Mouse (Mus musculus) left cerebral cortex, adult 9 months (tissue): ENCODE data around the gene Snx14.
"Not testable (repeated sequence)": the region's sequence is repeated elsewhere in the genome, so short reads cannot be mapped to it uniquely, and the experiment has no call there.

ENCODE experiments used
- DNase-seq, 2 experiments: peaks; one replicate each; pipeline ENCODE4 v3.0.0; 2022; ENCODE audit warnings: low spot score in 2 of 2

The Snx14 gene

DNA sequence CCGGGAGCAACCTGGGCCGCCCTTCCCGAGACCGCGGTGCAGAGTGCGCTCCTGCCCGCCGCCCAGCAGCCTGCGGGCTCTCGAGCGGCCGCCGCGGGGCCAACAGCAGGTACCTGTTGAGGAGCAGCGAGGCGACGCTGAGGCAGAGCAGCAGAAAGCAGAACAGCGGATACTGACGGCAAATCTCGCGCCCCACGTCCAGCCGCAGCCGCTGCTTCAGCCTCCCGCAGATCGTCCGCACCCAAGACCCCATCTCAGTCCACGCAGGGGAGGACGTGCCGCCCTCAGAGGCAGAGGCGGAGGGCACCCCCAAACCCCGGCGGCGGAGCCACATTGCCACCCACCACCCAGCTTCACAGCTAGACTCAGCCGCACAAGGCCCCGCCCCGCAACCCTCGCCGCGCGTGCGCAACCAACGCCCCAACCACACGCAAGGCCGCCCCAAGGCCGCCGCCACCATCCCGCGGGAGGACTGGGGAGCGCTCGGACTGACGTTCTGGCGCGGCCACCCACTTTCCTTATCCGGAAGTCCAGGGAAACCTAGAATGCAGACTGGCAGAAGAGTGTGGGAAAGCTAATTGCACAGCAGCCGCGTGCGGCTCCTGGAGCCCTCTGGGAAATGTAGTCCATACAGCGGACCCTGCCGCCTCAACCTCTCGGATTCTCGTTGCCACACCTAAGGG lies at the start of gene Snx14:
Snx14 (minus strand) TSS at position 404 of the 683 bp plus-strand sequence.
- DNase-seq, result peak; percentile 93 to 98

DNA sequence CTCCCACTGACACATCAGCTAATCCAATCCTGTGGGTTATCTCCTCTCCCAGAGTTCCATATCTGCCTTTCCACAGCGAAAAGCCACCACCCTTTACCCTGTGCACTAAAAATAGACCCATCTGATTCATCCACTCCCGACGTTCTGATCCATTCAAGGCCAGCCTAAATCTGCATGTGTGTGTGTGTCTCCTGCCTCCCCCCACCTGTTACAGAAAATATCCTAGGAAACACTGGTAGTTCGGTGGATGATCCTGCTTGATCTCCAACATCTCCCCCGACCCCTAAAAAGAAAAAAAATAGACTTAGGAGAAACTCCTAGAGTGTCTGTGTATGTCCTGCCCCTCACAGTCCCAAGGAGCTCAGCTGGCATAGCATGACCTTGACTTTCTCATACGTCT lies 45.8 kb upstream of the Snx14 start:
- no peak for DNase-seq

DNA sequence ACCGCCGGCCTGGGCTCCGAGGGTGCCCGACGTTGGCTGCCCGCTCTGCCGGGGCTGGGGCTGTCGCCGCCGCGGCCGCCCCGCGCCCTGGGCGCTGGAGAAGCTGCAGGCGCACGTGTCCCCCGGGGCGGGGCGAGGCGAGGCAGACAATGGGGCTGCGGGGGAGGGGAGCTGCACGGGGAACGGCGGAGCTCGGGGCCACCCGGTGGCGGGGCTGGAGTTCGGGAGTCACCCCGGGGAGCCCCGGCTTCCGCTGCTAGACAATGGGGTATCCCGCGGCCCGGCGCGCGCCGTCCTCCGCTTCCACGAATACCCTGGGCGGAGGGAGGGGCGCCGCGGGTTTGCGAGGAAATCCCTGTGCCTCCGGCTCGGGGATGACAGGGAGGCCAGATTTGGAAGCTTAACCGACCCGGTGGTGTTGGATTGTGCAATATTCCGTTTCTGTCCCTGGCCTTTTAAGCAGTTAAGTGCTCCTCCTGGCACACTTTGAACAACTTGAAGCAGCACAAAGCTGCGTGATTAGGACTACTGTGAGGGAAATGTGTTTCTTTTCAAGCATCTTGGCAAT lies 44.2 kb upstream of the Snx14 start:
- DNase-seq, result peak in 1 of 2 experiments; percentile 82

- DNase-seq, result peak; percentile 83 to 90
Observed at GRCm38 (mm10) chr9:88482230-88482828, 43.6 kb upstream of the Snx14 start, which contains the start of gene Syncrip. Gene Syncrip, minus strand, starts transcription at chr9:88482574.

DNA sequence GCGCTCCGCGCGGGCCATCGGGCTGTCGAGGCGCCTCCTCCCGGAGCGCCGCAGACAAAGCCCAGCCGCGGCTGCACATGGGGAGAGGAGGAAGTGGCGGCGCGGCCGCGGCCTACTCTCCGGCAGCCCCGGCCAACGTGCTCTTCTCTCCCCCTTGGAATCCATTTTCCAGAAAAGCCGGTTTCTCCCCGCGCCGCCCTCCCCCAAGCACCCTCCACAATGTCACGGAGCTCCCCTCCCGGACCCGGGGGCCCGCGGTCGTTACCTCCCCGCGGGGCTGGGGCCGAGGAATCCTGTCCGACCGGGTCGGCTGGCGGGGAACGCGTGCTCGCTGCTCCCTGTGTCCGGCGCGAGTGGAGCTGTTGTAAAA lies 43.0 kb upstream of the Snx14 start:
- DNase-seq, result peak in 1 of 2 experiments; percentile 22

DNA sequence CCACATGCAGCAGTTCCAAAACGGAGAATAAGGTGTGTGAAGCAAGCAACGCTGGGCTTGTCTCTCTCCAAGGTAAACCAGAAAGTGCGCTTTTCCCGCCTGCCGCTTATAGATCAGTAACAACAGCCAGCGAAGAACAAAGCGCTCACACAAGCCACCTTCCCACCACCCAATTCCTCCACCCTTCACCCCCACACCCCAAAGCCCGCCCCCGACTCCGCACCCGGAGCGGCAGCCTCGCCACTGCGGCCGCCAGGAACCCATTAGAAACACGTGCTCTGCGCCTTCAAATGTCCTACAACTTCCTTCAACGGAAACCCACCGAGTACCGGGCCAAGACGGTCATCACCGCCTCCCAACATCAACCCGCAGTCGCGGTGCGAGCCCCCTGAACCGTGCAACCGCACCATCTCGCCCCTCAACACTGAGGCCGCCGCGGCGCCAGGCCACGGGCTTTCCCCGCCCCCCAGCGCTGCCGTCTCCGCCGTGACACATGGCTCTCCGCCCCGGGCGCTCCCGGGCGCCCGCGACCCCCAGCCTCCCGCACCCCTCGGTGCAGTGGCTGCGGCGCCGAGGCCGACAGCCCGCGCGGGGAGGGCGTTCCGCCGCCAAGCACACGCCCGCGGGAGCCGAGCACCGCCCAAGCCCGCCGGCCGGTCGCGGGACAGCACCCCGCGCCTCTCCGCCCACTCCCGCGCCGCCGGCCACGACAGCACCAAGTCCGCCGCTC lies 42.5 kb upstream of the Snx14 start:
- DNase-seq, result peak in 1 of 2 experiments; percentile 19

GRCm38 (mm10) chr9:88480120-88480519 lies 41.4 kb upstream of the Snx14 start:
- no peak for DNase-seq

GRCm38 (mm10) chr9:88476138-88476537 lies 37.4 kb upstream of the Snx14 start:
- DNase-seq, result no peak

DNA sequence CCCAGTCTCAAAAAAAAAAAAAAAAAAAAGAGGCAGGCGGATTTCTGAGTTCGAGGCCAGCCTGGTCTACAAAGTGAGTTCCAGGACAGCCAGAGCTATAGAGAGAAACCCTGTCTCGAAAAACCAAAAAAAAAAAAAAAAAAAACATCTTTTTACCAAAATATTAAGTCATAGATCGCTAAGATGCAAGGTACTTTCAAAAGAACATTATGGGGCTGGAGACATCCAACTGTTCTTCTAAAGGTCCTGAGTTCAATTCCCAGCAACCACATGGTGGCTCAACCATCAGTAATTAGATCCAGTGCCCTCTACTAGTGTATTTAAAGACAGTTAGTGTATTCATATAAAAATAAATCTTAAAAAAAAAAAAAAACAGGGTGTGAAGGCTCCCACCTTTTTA lies 22.3 kb upstream of the Snx14 start:
- DNase-seq, result not testable (repeated sequence)

GRCm38 (mm10) chr9:88439991-88440390 lies 1.2 kb upstream of the Snx14 start:
- no peak for DNase-seq

- DNase-seq, result no peak
Observed at GRCm38 (mm10) chr9:88439238-88439600, 461 bp upstream of the Snx14 start.

DNA sequence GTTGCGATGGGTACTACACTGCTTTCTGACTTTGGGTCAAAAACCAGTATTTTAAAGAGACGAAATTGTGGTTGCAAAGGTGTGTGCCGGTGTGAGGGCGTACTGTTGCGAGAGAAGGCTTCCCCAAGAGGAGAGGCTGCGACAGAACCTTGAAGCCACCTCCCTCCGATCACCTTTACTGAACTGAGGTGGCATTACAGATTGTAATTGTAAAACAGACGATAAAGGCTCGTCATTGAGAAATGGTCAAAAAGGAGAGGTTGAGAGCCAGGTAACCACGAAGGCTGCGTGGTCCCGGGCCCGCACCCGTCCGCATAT lies 562 bp downstream of the Snx14 start:
- no peak for DNase-seq

DNA sequence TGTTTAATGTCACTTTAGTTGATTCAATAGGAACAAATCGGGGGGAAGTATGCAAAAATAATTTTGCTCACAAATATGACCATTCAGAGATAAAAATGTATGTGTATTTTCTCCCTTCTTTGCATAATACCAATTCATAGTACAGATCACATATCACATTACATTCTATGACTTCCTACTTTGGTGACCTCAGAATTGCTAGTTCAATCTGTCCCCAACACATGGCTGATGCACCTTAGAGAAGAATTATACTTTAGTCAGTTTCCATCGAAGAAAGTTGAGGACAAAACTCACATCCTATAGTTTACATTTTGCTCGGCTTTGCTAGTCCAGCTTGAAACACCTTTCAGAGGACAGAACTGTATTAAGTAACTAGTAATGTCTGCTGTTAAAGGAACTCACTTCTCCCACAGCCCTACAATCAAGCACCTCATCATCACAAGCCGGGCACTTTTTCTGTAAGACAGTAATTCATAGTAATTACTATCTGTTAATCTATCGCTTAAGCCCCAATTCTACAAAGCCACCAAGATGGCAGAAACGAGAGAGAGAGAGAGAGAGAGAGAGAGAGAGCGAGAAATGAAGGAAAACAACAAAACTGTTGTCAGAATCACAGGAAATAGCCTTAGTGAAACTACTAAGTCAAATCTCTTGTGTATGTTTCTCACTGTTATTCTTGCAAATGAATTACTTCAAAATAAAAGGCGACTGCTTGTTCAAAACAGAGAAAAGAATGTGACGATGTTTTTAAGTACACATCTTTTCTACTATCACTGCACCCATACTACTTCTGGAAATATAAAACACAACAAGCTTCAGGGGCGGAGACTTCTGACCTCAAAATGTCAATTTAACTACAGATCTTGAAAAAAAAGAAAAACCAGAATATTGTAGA lies 1.2 kb downstream of the Snx14 start:
- no peak for DNase-seq

DNA sequence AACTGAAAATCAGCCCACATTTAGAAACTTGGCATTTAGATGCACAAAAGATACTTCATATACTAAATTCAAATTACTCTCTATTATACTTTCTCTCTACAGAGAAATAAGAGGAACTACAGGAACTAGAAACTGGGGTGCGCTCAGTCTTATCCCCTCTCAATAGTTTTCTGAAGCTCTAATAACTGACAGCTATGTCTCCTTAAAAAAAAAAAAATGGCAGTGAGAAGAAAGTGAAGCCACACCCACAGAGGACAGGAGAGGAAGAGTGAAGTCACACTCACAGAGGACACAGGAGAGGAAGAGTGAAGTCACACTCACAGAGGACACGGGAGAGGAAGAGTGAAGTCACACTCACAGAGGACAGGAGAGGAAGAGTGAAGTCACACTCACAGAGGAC lies 14.4 kb downstream of the Snx14 start:
- DNase-seq, result no peak

GRCm38 (mm10) chr9:88422428-88422827 lies 16.3 kb downstream of the Snx14 start:
- no peak for DNase-seq

DNA sequence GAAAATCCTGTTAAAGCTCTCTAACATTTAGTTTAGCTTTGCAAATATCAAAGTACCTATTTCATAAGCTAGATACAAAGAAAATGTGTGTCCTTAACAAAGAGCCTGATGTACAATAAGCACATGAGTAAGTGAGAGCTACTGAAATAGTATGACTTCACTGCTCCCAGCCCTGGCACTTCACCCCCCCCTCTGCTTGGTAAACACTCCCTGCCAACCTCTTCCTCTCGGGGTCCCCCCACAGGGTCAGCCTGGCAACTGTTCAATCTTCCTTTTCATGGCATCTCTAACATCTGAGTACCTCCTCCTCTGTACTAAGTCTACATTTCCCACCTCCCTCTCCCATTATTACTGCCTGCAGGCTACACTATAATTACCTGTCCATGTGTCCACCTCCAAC lies 22.0 kb downstream of the Snx14 start:
- no peak for DNase-seq

GRCm38 (mm10) chr9:88409978-88410377 lies 28.8 kb downstream of the Snx14 start:
- no peak for DNase-seq

GRCm38 (mm10) chr9:88404515-88404914 lies 34.2 kb downstream of the Snx14 start:
- DNase-seq, result no peak

DNA sequence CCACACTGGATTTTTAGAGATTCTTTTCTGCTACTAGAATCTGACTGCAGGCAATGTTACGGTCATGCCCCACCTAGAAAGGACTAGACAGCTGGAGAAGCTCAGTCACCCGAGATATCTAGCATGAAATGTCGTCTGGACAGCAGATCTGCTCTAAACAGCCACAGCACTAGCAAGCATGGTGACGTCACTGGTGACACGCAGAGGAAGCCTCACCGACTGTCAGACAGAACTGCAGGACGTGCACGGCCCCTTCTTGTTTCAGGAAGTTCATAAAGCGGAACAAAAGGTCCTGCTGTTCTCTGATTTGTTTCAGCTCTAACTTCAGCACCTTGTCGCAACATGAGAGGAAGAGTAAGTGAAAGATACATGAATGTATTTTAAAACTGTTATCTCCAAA lies 34.7 kb downstream of the Snx14 start:
- peak in 1 of 2 experiments; percentile 11 for DNase-seq

- DNase-seq, result no peak
Observed at GRCm38 (mm10) chr9:88398461-88398860, 40.3 kb downstream of the Snx14 start.

GRCm38 (mm10) chr9:88394852-88395251 lies 43.9 kb downstream of the Snx14 start:
- DNase-seq, result no peak

DNA sequence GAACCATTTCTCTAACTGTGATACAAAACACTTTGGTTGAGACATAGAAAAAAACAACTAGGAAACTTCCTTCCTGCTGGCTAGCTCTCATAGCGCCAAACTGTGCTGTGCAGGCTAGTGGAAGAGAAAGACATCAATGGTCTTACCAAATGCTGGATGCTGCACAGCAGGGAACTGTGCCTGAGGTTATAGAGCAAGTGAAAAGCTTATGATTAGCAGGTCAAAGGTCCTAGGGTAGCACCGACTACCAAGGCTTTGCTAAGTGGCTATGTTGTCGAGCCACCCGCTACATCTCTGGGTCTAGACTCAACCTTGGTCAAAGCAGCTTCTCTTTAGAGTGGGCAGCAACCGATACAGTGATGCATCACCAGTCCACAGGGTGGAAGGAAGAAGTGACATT lies 49.9 kb downstream of the Snx14 start:
- DNase-seq, result no peak
